Mouse (Mus musculus): ENCODE measurements around the gene Pipox. TPM values are rescaled to one million over a fixed set of nuclear protein-coding genes. Genes with fewer than 3 reads are reported as not detected.
A peak's percentile ranks its signal among the peaks of the same experiment; 100 is the strongest.

The Pipox gene
- polyA plus RNA-seq, 1 experiment from 2014 or later: 45.7 TPM

DNA sequence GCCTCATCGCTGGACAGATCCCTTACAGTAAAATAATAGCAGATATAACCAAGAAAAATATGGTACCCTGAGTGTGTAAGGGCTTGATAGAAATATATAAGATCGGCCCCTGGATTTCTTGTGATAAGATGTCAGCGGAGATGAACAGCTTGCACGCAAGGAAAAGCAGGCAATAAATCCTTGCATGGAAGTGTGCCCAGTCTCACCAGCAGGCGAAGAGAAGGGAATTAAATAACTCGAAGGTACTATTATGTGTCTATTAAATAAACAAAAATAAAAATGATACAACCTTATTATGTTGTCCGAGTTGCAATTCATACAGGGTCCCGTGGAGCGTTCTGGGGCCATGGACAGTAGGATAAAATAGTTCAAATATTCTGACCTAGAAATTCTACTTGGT is 2.1 kb upstream of the Pipox start:
- 0 out of 2 replicates have a peak, but pooled peaks have one; percentile 11 for TF ChIP-seq CTCF (IDR thresholded peaks at IDR 0.05; ENCODE audit: low read depth)
- no peaks in the 10 kb centered on the region for H3K9me3 ChIP-seq (ENCODE audit: control insufficient read depth)
- peaks cover 4% of the 10 kb centered on the region for H3K4me1 ChIP-seq (replicated peaks; ENCODE audit: control insufficient read depth, insufficient read depth, low read length)
- H3K27ac ChIP-seq (ENCODE audit: low read depth, low read length): no peak overlapping the region
- no peak for ATAC-seq
- WGBS: 52% methylated on average over 9 of the region's 9 CpGs
- H3K27me3 ChIP-seq (replicated peaks; ENCODE audit: control insufficient read depth, insufficient read depth, low read length): no peaks in the 10 kb centered on the region
- no peak overlapping the region for H3K4me3 ChIP-seq (ENCODE audit: low read depth, low read length)
- no peaks in the 10 kb centered on the region for H3K36me3 ChIP-seq (ENCODE audit: control insufficient read depth, insufficient read depth)
- no peak overlapping the region for H3K9ac ChIP-seq (ENCODE audit: low read depth, low read length)
- H3K4me2 ChIP-seq (replicated peaks; ENCODE audit: low read depth): no peak overlapping the region; the same call in 1 of the 2 replicates

DNA sequence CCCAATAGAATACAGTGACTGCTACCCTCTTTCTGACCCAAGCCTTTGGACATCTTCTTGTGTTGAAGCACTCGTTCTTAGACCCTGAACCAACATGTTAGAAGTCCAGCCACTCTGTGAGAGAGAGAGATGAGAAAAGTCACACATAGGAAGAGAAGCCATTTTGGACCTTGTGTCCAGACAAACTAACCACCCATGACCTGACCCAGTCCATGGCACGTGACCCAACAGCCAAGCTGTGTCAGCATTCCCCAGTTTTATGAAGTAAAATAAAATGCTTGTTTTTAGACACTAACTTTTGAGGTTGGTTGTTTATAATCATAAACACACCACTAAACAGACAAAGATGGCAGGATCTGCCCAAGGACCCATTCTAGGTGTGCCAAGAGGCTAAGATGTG is 1.1 kb upstream of the Pipox start:
- Histone ChIP-seq H3K36me3 (ENCODE audit: control insufficient read depth, insufficient read depth) (no peaks in the 10 kb centered on the region), H3K27me3 (replicated peaks; ENCODE audit: control insufficient read depth, insufficient read depth, low read length) (no peaks in the 10 kb centered on the region), H3K4me2 (replicated peaks; ENCODE audit: low read depth) (no peak overlapping the region), H3K9ac (ENCODE audit: low read depth, low read length) (no peak overlapping the region), H3K27ac (ENCODE audit: low read depth, low read length) (no peak overlapping the region), H3K4me1 (replicated peaks; ENCODE audit: control insufficient read depth, insufficient read depth, low read length) (peaks cover 4% of the 10 kb centered on the region), H3K4me3 (ENCODE audit: low read depth, low read length) (no peak overlapping the region), H3K9me3 (ENCODE audit: control insufficient read depth) (no peaks in the 10 kb centered on the region)
- TF ChIP-seq CTCF (IDR thresholded peaks at IDR 0.05; ENCODE audit: low read depth): no peak
- WGBS: 89% methylated on average over 2 of the region's 2 CpGs
- ATAC-seq: no peak

DNA sequence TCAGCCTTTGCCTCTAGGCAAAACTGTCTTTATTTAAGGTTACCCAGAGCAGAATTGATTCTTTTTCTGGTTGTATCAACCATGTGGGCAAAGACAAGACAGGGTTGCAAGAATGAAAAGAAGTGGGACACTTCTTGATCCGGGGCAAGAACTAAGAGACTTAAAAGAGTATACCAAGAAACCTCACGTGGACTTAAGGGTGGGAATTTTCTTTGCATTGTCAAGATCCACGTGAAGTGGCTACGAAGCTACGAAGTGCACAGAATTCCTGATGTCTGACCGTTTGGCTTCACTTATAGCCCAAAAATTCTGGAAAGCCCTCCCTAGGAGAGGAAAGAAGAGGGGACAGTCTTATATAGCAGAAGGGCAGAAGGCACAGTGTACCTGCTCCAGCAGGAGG is 613 bp downstream of the Pipox start:
- Histone ChIP-seq H3K36me3 (ENCODE audit: control insufficient read depth, insufficient read depth) (no peaks in the 10 kb centered on the region), H3K9me3 (ENCODE audit: control insufficient read depth) (no peaks in the 10 kb centered on the region), H3K4me2 (replicated peaks; ENCODE audit: low read depth) (peak overlapping the region; percentile 55), H3K9ac (ENCODE audit: low read depth, low read length) (peak overlapping the region; percentile 40; the same call in 1 of the 2 replicates), H3K27ac (ENCODE audit: low read depth, low read length) (peak overlapping the region; percentile 81), H3K4me1 (replicated peaks; ENCODE audit: control insufficient read depth, insufficient read depth, low read length) (peaks cover 4% of the 10 kb centered on the region), H3K4me3 (ENCODE audit: low read depth, low read length) (peak overlapping the region; percentile 26), H3K27me3 (replicated peaks; ENCODE audit: control insufficient read depth, insufficient read depth, low read length) (no peaks in the 10 kb centered on the region)
- no peak for ATAC-seq
- no peak for TF ChIP-seq CTCF (IDR thresholded peaks at IDR 0.05; ENCODE audit: low read depth)
- WGBS: 47% methylated on average over 6 of the region's 6 CpGs

DNA sequence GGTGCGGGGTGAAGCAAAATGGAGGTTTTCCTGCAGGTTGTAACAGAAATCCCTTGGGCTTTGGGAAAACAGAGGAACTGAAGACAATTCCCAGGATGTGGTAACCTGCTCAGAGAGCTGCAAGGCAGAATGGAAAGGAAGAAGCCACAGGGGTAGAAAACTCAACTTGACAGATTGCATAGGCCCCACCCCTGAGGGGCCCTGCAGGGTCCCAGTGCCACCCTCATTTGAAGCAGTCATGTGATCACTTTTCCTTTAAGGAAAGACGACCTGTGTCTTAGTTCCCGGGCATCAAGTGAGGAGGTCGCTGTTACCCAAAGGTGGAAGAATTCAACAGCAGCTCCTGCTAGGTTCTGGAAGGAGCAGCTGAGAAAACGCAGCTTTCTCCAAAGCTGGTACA is 1.0 kb downstream of the Pipox start:
- H3K4me1 ChIP-seq (replicated peaks; ENCODE audit: control insufficient read depth, insufficient read depth, low read length): peaks cover 4% of the 10 kb centered on the region
- peak overlapping the region; percentile 26 for H3K4me3 ChIP-seq (ENCODE audit: low read depth, low read length)
- peak; percentile 4; the same call in 1 of the 2 replicates for TF ChIP-seq CTCF (IDR thresholded peaks at IDR 0.05; ENCODE audit: low read depth)
- peak overlapping the region; percentile 81 for H3K27ac ChIP-seq (ENCODE audit: low read depth, low read length)
- H3K4me2 ChIP-seq (replicated peaks; ENCODE audit: low read depth): peak overlapping the region; percentile 55
- H3K9ac ChIP-seq (ENCODE audit: low read depth, low read length): peak overlapping the region; percentile 40; the same call in 1 of the 2 replicates
- no peaks in the 10 kb centered on the region for H3K27me3 ChIP-seq (replicated peaks; ENCODE audit: control insufficient read depth, insufficient read depth, low read length)
- no peaks in the 10 kb centered on the region for H3K36me3 ChIP-seq (ENCODE audit: control insufficient read depth, insufficient read depth)
- H3K9me3 ChIP-seq (ENCODE audit: control insufficient read depth): no peaks in the 10 kb centered on the region
- 23% methylated on average over 5 of the region's 5 CpGs for WGBS
- ATAC-seq: no peak

- Histone ChIP-seq H3K9me3 (ENCODE audit: control insufficient read depth) (no peaks in the 10 kb centered on the region), H3K9ac (ENCODE audit: low read depth, low read length) (no peak overlapping the region), H3K4me1 (replicated peaks; ENCODE audit: control insufficient read depth, insufficient read depth, low read length) (peaks cover 4% of the 10 kb centered on the region), H3K27ac (ENCODE audit: low read depth, low read length) (no peak overlapping the region), H3K27me3 (replicated peaks; ENCODE audit: control insufficient read depth, insufficient read depth, low read length) (no peaks in the 10 kb centered on the region), H3K4me3 (ENCODE audit: low read depth, low read length) (no peak overlapping the region), H3K4me2 (replicated peaks; ENCODE audit: low read depth) (no peak overlapping the region), H3K36me3 (ENCODE audit: control insufficient read depth, insufficient read depth) (no peaks in the 10 kb centered on the region; the same call in 1 of the 2 replicates)
- 86% methylated on average over 2 of the region's 2 CpGs for WGBS
- no peak for TF ChIP-seq CTCF (IDR thresholded peaks at IDR 0.05; ENCODE audit: low read depth)
- no peak for ATAC-seq
These were observed 3.1 kb downstream of the Pipox start for GRCm38 (mm10) chr11:77890648-77891258.

DNA sequence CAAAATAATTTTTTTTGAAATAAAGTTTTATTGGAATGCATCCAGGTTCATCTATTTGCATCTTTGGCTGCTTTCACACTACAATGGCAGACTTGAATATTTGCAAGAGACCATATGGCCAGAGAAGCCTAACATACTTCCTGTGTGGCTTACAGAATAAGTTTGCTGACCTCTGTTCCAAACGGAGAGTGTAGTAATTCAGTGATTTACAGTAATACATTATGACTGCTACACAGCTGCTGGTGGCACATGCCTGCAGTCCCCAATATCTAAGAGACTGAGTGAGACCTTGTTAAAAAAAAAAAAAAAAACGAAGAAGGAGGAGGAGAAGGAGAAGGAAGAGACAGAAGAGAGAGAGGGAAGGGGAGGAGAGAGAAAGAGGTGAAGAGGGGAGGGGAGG is 4.4 kb downstream of the Pipox start:
- Histone ChIP-seq H3K4me3 (ENCODE audit: low read depth, low read length) (no peak overlapping the region), H3K9ac (ENCODE audit: low read depth, low read length) (no peak overlapping the region), H3K4me1 (replicated peaks; ENCODE audit: control insufficient read depth, insufficient read depth, low read length) (peaks cover 4% of the 10 kb centered on the region), H3K9me3 (ENCODE audit: control insufficient read depth) (no peaks in the 10 kb centered on the region), H3K27me3 (replicated peaks; ENCODE audit: control insufficient read depth, insufficient read depth, low read length) (no peaks in the 10 kb centered on the region), H3K36me3 (ENCODE audit: control insufficient read depth, insufficient read depth) (no peaks in the 10 kb centered on the region; the same call in 1 of the 2 replicates), H3K27ac (ENCODE audit: low read depth, low read length) (no peak overlapping the region), H3K4me2 (replicated peaks; ENCODE audit: low read depth) (no peak overlapping the region)
- 22% methylated on average over 1 of the region's 2 CpGs for WGBS
- no peak for TF ChIP-seq CTCF (IDR thresholded peaks at IDR 0.05; ENCODE audit: low read depth)
- no peak for ATAC-seq

All from intestine, postnatal 0 days (tissue).